Mouse (Mus musculus): ENCODE measurements around the gene Snrnp27.

The Snrnp27 gene

GRCm38 (mm10) chr6:86665076-86665475 is 19.2 kb downstream of the Snrnp27 start:
- no peak for DNase-seq (ENCODE audit: low spot score in 2 of 2)

- no peak for DNase-seq (ENCODE audit: low spot score in 2 of 2)
Observed at GRCm38 (mm10) chr6:86660161-86660877, 24.0 kb downstream of the Snrnp27 start.

GRCm38 (mm10) chr6:86658501-86658900 is 25.8 kb downstream of the Snrnp27 start:
- no peak for DNase-seq (ENCODE audit: low spot score in 2 of 2)

GRCm38 (mm10) chr6:86654270-86654916 is 29.9 kb downstream of the Snrnp27 start:
- DNase-seq (ENCODE audit: low spot score in 2 of 2): no peak

GRCm38 (mm10) chr6:86653026-86653425 is 31.3 kb downstream of the Snrnp27 start:
- DNase-seq (ENCODE audit: low spot score in 2 of 2): no peak

- DNase-seq (ENCODE audit: low spot score in 2 of 2): no peak
Observed at GRCm38 (mm10) chr6:86646143-86646542, 38.2 kb downstream of the Snrnp27 start.

GRCm38 (mm10) chr6:86645551-86645950 is 38.8 kb downstream of the Snrnp27 start:
- no peak for DNase-seq (ENCODE audit: low spot score in 2 of 2)

GRCm38 (mm10) chr6:86644775-86645400 is 39.4 kb downstream of the Snrnp27 start:
- DNase-seq (ENCODE audit: low spot score in 2 of 2): no peak

GRCm38 (mm10) chr6:86641716-86642115 is 42.6 kb downstream of the Snrnp27 start:
- DNase-seq (ENCODE audit: low spot score in 2 of 2): no peak

- no peak for DNase-seq (ENCODE audit: low spot score in 2 of 2)
Observed at GRCm38 (mm10) chr6:86640776-86641175, 43.5 kb downstream of the Snrnp27 start.

GRCm38 (mm10) chr6:86640161-86640560 is 44.2 kb downstream of the Snrnp27 start:
- DNase-seq (ENCODE audit: low spot score in 2 of 2): no peak

- no peak for DNase-seq (ENCODE audit: low spot score in 2 of 2)
Observed at GRCm38 (mm10) chr6:86639180-86640160, 44.9 kb downstream of the Snrnp27 start.

GRCm38 (mm10) chr6:86638434-86638833 is 45.9 kb downstream of the Snrnp27 start:
- DNase-seq (ENCODE audit: low spot score in 2 of 2): no peak

- no peak for DNase-seq (ENCODE audit: low spot score in 2 of 2)
Observed at GRCm38 (mm10) chr6:86637860-86638259, 46.5 kb downstream of the Snrnp27 start.

GRCm38 (mm10) chr6:86637171-86637835 is 47.0 kb downstream of the Snrnp27 start:
- DNase-seq (ENCODE audit: low spot score in 2 of 2): no peak

- DNase-seq (ENCODE audit: low spot score in 2 of 2): no peak
Observed at GRCm38 (mm10) chr6:86636495-86636894, 47.8 kb downstream of the Snrnp27 start.

- DNase-seq (ENCODE audit: low spot score in 2 of 2): no peak
Observed at GRCm38 (mm10) chr6:86630141-86630540, 54.2 kb downstream of the Snrnp27 start.

GRCm38 (mm10) chr6:86627946-86628345 is 56.4 kb downstream of the Snrnp27 start, which contains the start of gene Asprv1:
Gene Asprv1, plus strand, starts transcription at chr6:86628164.
- DNase-seq (ENCODE audit: low spot score in 2 of 2): no peak
